29 mouse cellular contexts compared by ENCODE assay signal in the genomic region with DNA sequence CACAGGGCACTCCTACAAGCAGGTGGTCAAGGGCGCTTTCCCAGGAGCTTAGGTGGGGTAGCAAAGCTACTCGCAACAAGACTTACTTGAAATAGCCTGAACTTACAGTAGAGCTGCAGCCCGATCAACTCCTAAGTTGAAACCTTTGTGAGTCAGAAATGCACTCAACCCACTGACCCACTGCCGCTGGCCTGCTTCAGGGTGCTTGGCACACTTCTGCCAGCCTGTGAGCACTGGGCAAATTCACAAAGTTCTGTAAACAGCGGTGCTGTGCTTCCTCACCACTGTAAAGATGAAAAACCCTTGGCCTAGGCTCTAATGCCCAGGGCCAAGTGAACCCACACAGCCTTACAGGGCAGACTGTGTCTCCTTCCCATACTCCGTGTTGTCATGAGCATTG.
"Had no signal": no experiment of that assay in that cellular context is flagged by ENCODE, and none has a peak within 500 bp of the region (broad histone marks: within the 10 kb centered on the region; RNA-seq: fewer than 3 reads in every experiment).

No protein-coding gene starts in this region.

- H3K4me3 ChIP-seq: left cerebral cortex, adult 2 months; limb, embryonic 12.5 days; limb, embryonic 13.5 days; limb, embryonic 15.5 days; liver, embryonic 12.5 days; liver, embryonic 13.5 days; liver, embryonic 15.5 days; lung, embryonic 15.5 days; megakaryocyte, embryonic 14.5 days; midbrain, embryonic 10.5 days; midbrain, embryonic 12.5 days; midbrain, embryonic 13.5 days; midbrain, embryonic 15.5 days; myocyte; neural tube, embryonic 12.5 days; neural tube, embryonic 13.5 days had no signal

- H3K27me3 ChIP-seq: limb, embryonic 12.5 days; limb, embryonic 13.5 days; limb, embryonic 15.5 days; liver, embryonic 12.5 days; liver, embryonic 13.5 days; liver, embryonic 15.5 days; lung, embryonic 15.5 days; midbrain, embryonic 12.5 days; midbrain, embryonic 13.5 days; midbrain, embryonic 15.5 days; neural tube, embryonic 12.5 days; neural tube, embryonic 13.5 days had no signal

- H3K9me3 ChIP-seq: limb, embryonic 12.5 days; limb, embryonic 13.5 days; limb, embryonic 15.5 days; liver, embryonic 12.5 days; liver, embryonic 13.5 days; liver, embryonic 15.5 days; lung, embryonic 15.5 days; midbrain, embryonic 10.5 days; midbrain, embryonic 12.5 days; midbrain, embryonic 13.5 days; midbrain, embryonic 15.5 days; neural tube, embryonic 12.5 days; neural tube, embryonic 13.5 days had no signal

- DNase-seq: layer of hippocampus, postnatal 36 days; left cerebral cortex, postnatal 4 days; liver; liver, embryonic 13.5 days; liver, postnatal 0 days; lung, adult 2 months; lung, embryonic 14.5 days; lung, postnatal 10 days; lung, postnatal 14 days; midbrain, embryonic 14.5 days had no signal

- H3K27ac ChIP-seq: left cerebral cortex, adult 2 months; limb, embryonic 12.5 days; limb, embryonic 13.5 days; limb, embryonic 15.5 days; liver, embryonic 12.5 days; liver, embryonic 13.5 days; liver, embryonic 14.5 days; liver, embryonic 15.5 days; lung, embryonic 15.5 days; macrophage; midbrain, embryonic 10.5 days; midbrain, embryonic 12.5 days; midbrain, embryonic 13.5 days; midbrain, embryonic 15.5 days; neural tube, embryonic 12.5 days; neural tube, embryonic 13.5 days had no signal

- H3K36me3 ChIP-seq: limb, embryonic 12.5 days; limb, embryonic 13.5 days; limb, embryonic 15.5 days; liver, embryonic 15.5 days; lung, embryonic 15.5 days; midbrain, embryonic 10.5 days; midbrain, embryonic 12.5 days; midbrain, embryonic 13.5 days; midbrain, embryonic 15.5 days; neural tube, embryonic 12.5 days; neural tube, embryonic 13.5 days had no signal

- H3K4me2 ChIP-seq: limb, embryonic 12.5 days; limb, embryonic 13.5 days; limb, embryonic 15.5 days; liver, embryonic 11.5 days; liver, embryonic 12.5 days; liver, embryonic 13.5 days; liver, embryonic 15.5 days; lung, embryonic 14.5 days; lung, embryonic 15.5 days; midbrain, embryonic 12.5 days; midbrain, embryonic 13.5 days; midbrain, embryonic 15.5 days; neural tube, embryonic 12.5 days; neural tube, embryonic 13.5 days had no signal

- H3K9ac ChIP-seq: limb, embryonic 12.5 days; limb, embryonic 13.5 days; limb, embryonic 15.5 days; liver, embryonic 12.5 days; liver, embryonic 13.5 days; liver, embryonic 14.5 days; liver, embryonic 15.5 days; liver, postnatal 0 days; lung, embryonic 14.5 days; lung, embryonic 15.5 days; midbrain, embryonic 12.5 days; midbrain, embryonic 13.5 days; midbrain, embryonic 15.5 days; neural tube, embryonic 12.5 days; neural tube, embryonic 13.5 days had no signal

- ATAC-seq: liver, postnatal 0 days; midbrain, embryonic 13.5 days; midbrain, embryonic 15.5 days; midbrain, embryonic 16.5 days had no signal
